Mouse (Mus musculus): Measurements from ENCODE around the gene Srr. TPM values are rescaled to one million over a fixed set of nuclear protein-coding genes. Genes with fewer than 3 reads are reported as not detected.

Gene Srr
- total RNA-seq, 2 experiments from 2014 or later, result 93.7 to 100 TPM

- DNase-seq (ENCODE audit: low spot score in 2 of 2), result no peak
- intact Hi-C loops (cut with DNase I), result no loop called here
Measured at GRCm38 (mm10) chr11:74908618-74909399, 16.9 kb downstream of the Srr start.

GRCm38 (mm10) chr11:74907850-74908249 lies 17.9 kb downstream of the Srr start:
- no peak for DNase-seq (ENCODE audit: low spot score in 2 of 2)
- intact Hi-C loops (cut with DNase I), result no loop called here

- intact Hi-C loops (cut with DNase I), result no loop called here
- DNase-seq (ENCODE audit: low spot score in 2 of 2), result no peak
Measured at GRCm38 (mm10) chr11:74902416-74902815, 23.3 kb downstream of the Srr start.

- DNase-seq (ENCODE audit: low spot score in 2 of 2), result no peak
- intact Hi-C loops (cut with DNase I), result no loop called here
Measured at GRCm38 (mm10) chr11:74901555-74901954, 24.2 kb downstream of the Srr start.

- intact Hi-C loops (cut with DNase I), result no loop called here
- DNase-seq (ENCODE audit: low spot score in 2 of 2), result no peak
Measured at GRCm38 (mm10) chr11:74898517-74898827, 27.3 kb downstream of the Srr start.

- peak; percentile 91 to 95 for DNase-seq (ENCODE audit: low spot score in 2 of 2)
- intact Hi-C loops (cut with DNase I), result no loop called here
Measured at GRCm38 (mm10) chr11:74897678-74898516, 27.9 kb downstream of the Srr start, which contains the start of gene Tsr1. TSS of gene Tsr1 (plus strand) at chr11:74898071.

- intact Hi-C loops (cut with DNase I), result no loop called here
- peak; percentile 71 to 74 for DNase-seq (ENCODE audit: low spot score in 2 of 2)
Measured at GRCm38 (mm10) chr11:74896901-74897677, 28.7 kb downstream of the Srr start, which contains the start of gene Sgsm2. TSS of gene Sgsm2 (minus strand) at chr11:74897060.

GRCm38 (mm10) chr11:74895980-74896900 lies 29.5 kb downstream of the Srr start:
- intact Hi-C loops (cut with DNase I), result no loop called here

GRCm38 (mm10) chr11:74894619-74895018 lies 31.1 kb downstream of the Srr start:
- intact Hi-C loops (cut with DNase I), result no loop called here
- DNase-seq (ENCODE audit: low spot score in 2 of 2), result no peak

More at GRCm38 (mm10) chr11:74895980-74896900, 29.5 kb downstream of the Srr start:
- peak; percentile 60 to 72 for DNase-seq (ENCODE audit: low spot score in 2 of 2)

GRCm38 (mm10) chr11:74883098-74883497 lies 42.6 kb downstream of the Srr start:
- intact Hi-C loops (cut with DNase I), result no loop called here
- DNase-seq (ENCODE audit: low spot score in 2 of 2), result no peak

- intact Hi-C loops (cut with DNase I), result no loop called here
- peak; percentile 45 to 74 for DNase-seq (ENCODE audit: low spot score in 2 of 2)
Measured at GRCm38 (mm10) chr11:74881979-74882378, 43.8 kb downstream of the Srr start.

GRCm38 (mm10) chr11:74880999-74881398 lies 44.7 kb downstream of the Srr start:
- DNase-seq (ENCODE audit: low spot score in 2 of 2), result no peak
- intact Hi-C loops (cut with DNase I), result no loop called here

- DNase-seq (ENCODE audit: low spot score in 2 of 2), result peak; percentile 54 to 72
- intact Hi-C loops (cut with DNase I), result no loop called here
Measured at GRCm38 (mm10) chr11:74876801-74877200, 48.9 kb downstream of the Srr start.

- intact Hi-C loops (cut with DNase I), result no loop called here
- peak; percentile 23 to 75 for DNase-seq (ENCODE audit: low spot score in 2 of 2)
Measured at GRCm38 (mm10) chr11:74874630-74875029, 51.1 kb downstream of the Srr start.

GRCm38 (mm10) chr11:74870991-74871622 lies 54.6 kb downstream of the Srr start:
- intact Hi-C loops (cut with DNase I), result no loop called here
- peak; percentile 62 to 77 for DNase-seq (ENCODE audit: low spot score in 2 of 2)

- DNase-seq (ENCODE audit: low spot score in 2 of 2), result no peak
- intact Hi-C loops (cut with DNase I), result no loop called here
Measured at GRCm38 (mm10) chr11:74870544-74870943, 55.2 kb downstream of the Srr start.

GRCm38 (mm10) chr11:74869603-74870002 lies 56.1 kb downstream of the Srr start:
- DNase-seq (ENCODE audit: low spot score in 2 of 2), result no peak
- intact Hi-C loops (cut with DNase I), result no loop called here

- DNase-seq (ENCODE audit: low spot score in 2 of 2), result no peak
- intact Hi-C loops (cut with DNase I), result no loop called here
Measured at GRCm38 (mm10) chr11:74868046-74868760, 57.5 kb downstream of the Srr start.

Data from left cerebral cortex, postnatal 25 days (tissue).